Mouse (Mus musculus): ENCODE results near the gene Pttg1ip. TPM values are rescaled to one million over a fixed set of nuclear protein-coding genes. Genes with fewer than 3 reads are reported as not detected.

Pttg1ip gene
- polyA plus RNA-seq, 1 experiment, result 130 TPM

- TF ChIP-seq GATA1 (IDR thresholded peaks at IDR 0.05; ENCODE audit: low read length), result no peak
Measured at GRCm38 (mm10) chr10:77613409-77613808, 31.9 kb downstream of the Pttg1ip start.

GRCm38 (mm10) chr10:77615647-77616046, 34.1 kb downstream of the Pttg1ip start:
- no peak for TF ChIP-seq GATA1 (IDR thresholded peaks at IDR 0.05; ENCODE audit: low read length)

GRCm38 (mm10) chr10:77616166-77616565, 34.6 kb downstream of the Pttg1ip start:
- no peak for TF ChIP-seq GATA1 (IDR thresholded peaks at IDR 0.05; ENCODE audit: low read length)

GRCm38 (mm10) chr10:77616926-77617325, 35.4 kb downstream of the Pttg1ip start:
- TF ChIP-seq GATA1 (IDR thresholded peaks at IDR 0.05; ENCODE audit: low read length), result no peak

GRCm38 (mm10) chr10:77621546-77621945, 40.0 kb downstream of the Pttg1ip start:
- no peak for TF ChIP-seq GATA1 (IDR thresholded peaks at IDR 0.05; ENCODE audit: low read length)

- TF ChIP-seq GATA1 (IDR thresholded peaks at IDR 0.05; ENCODE audit: low read length), result no peak
Measured at GRCm38 (mm10) chr10:77622055-77622988, 40.8 kb downstream of the Pttg1ip start, which contains the start of gene Ube2g2. TSS of gene Ube2g2 (plus strand) at chr10:77622275.

- no peak for TF ChIP-seq GATA1 (IDR thresholded peaks at IDR 0.05; ENCODE audit: low read length)
Measured at GRCm38 (mm10) chr10:77623069-77623492, 41.6 kb downstream of the Pttg1ip start.

- TF ChIP-seq GATA1 (IDR thresholded peaks at IDR 0.05; ENCODE audit: low read length), result no peak
Measured at GRCm38 (mm10) chr10:77623639-77624400, 42.3 kb downstream of the Pttg1ip start.

GRCm38 (mm10) chr10:77624570-77624995, 43.1 kb downstream of the Pttg1ip start:
- no peak for TF ChIP-seq GATA1 (IDR thresholded peaks at IDR 0.05; ENCODE audit: low read length)

GRCm38 (mm10) chr10:77626036-77626435, 44.5 kb downstream of the Pttg1ip start:
- TF ChIP-seq GATA1 (IDR thresholded peaks at IDR 0.05; ENCODE audit: low read length), result no peak

GRCm38 (mm10) chr10:77626591-77626990, 45.1 kb downstream of the Pttg1ip start:
- TF ChIP-seq GATA1 (IDR thresholded peaks at IDR 0.05; ENCODE audit: low read length), result no peak

- TF ChIP-seq GATA1 (IDR thresholded peaks at IDR 0.05; ENCODE audit: low read length), result no peak
Measured at GRCm38 (mm10) chr10:77627497-77627896, 46.0 kb downstream of the Pttg1ip start.

GRCm38 (mm10) chr10:77629163-77629562, 47.6 kb downstream of the Pttg1ip start:
- TF ChIP-seq GATA1 (IDR thresholded peaks at IDR 0.05; ENCODE audit: low read length), result no peak

GRCm38 (mm10) chr10:77629970-77630369, 48.5 kb downstream of the Pttg1ip start:
- TF ChIP-seq GATA1 (IDR thresholded peaks at IDR 0.05; ENCODE audit: low read length), result no peak

GRCm38 (mm10) chr10:77634016-77634415, 52.5 kb downstream of the Pttg1ip start:
- TF ChIP-seq GATA1 (IDR thresholded peaks at IDR 0.05; ENCODE audit: low read length), result no peak

All from G1E-ER4 (cell line).